Mouse (Mus musculus) induced T-regulatory cell, adult 2 months (primary cell): ENCODE results near the gene Cds2.
"Not testable (repeated sequence)": the region's sequence is repeated elsewhere in the genome, so short reads cannot be mapped to it uniquely, and the experiment has no call there.

Experiments
- DNase-seq: peaks from one replicate; pipeline ENCODE4 v3.0.0-alpha.2; 2012; ENCODE audit warnings: low read depth

Cds2 gene

GRCm38 (mm10) chr2:132262879-132263398, at the start of gene Cds2:
TSS of gene Cds2 (plus strand) at chr2:132263148.
- DNase-seq: peak; percentile 100

GRCm38 (mm10) chr2:132221611-132222073, 41.3 kb upstream of the Cds2 start:
- DNase-seq: no peak

- no peak for DNase-seq
Measured at GRCm38 (mm10) chr2:132224359-132224758, 38.6 kb upstream of the Cds2 start.

- no peak for DNase-seq
Measured at GRCm38 (mm10) chr2:132232413-132232945, 30.5 kb upstream of the Cds2 start.

DNA sequence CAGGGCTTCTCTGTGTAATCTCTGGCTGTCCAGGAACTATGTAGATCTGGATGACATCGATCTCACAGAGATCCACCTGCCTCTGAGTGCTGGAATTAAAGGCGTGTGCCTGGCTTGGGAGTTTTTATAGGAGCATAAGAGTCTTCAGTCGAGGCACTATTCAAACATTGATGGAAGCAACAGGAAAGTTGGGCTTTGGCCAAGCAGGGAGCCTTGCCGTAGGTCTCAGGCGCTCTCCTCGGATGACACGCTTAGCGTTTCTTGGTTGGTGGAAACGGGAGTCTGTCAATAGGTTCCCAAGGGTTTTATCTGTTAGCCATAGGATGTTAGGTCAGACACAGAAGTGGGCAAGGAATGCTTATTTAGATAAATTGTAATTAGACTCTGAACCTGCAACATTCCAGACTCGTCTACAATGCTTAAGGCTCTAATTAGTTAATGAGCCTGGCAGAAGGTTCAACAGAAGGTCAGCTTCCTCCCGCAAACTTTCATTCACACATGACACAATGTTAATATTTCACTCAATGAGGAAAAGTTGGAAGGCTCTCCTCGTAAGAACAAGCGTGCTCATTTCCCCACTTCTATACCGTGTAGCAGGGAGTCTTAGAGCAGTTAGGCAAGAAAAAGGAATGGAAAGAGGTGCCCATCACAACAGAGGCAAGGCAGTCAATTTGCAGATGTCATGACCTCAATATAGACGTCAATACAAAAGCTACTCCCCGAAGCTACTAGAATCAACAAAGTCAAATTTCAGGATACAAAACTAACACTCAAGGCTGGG, 28.8 kb upstream of the Cds2 start:
- DNase-seq: no peak

- no peak for DNase-seq
Measured at GRCm38 (mm10) chr2:132235291-132235690, 27.7 kb upstream of the Cds2 start.

- no peak for DNase-seq
Measured at GRCm38 (mm10) chr2:132235975-132236374, 27.0 kb upstream of the Cds2 start.

DNA sequence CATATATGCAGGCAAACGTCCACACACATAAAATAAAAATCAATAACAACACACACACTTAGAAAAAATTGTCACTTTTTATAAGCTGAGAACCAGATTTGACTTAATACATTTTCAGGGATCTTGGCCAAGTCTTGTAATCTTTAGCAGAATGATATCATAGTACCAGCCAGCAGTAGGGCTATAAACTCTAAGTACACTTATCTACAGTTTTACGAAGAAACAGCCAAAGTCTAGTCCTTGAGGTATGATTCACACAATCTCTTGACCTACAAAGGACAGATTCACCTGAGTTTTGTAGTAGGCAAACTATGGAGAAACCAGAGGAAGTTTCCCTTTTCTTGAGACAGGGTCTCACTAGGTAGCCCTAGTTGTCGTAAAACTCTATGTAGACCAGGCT, 23.5 kb upstream of the Cds2 start:
- DNase-seq: not testable (repeated sequence)

DNA sequence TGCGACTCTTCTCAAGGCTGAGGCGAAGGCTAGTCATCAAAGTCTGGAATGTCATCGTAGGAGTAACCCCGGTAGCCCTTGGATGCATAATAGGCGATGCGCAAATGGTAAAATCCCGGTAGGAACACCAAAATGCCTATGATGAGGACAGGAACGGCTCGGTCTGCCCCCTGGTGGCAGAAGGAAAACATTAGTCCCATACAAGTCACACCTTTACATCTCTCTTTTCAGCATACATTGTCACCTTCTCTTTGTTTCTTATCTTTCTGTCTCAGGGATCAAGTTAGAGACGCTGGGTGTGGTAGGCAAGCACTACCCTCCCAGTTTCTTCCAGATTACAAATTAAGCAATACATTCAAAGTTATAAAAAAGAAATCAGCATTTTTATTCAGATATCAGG, 22.5 kb upstream of the Cds2 start:
- peak; percentile 66 for DNase-seq

DNA sequence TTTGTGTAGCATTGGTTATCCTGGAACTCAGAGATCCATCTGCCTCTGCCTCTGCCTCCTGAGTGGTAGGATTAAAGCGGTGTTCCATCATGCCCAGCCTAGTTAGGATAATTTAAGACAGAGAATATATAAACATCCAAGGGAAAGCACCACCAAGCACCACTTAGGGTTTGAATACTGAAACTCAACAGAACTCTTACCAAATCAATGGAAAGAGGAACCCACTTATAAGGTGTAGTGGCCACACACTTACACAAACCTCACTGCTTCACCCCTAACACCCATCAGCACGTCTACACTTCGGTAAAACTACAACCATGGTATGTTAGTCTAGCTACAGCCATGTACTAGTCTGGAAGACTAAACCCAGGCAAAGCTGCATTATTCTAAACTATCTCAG, 19.6 kb upstream of the Cds2 start:
- no peak for DNase-seq

- peak; percentile 94 for DNase-seq
Measured at GRCm38 (mm10) chr2:132247539-132248313, 15.2 kb upstream of the Cds2 start, which contains the start of gene Tmem230. TSS of gene Tmem230 (minus strand) at chr2:132247807.

GRCm38 (mm10) chr2:132251911-132252310, 11.0 kb upstream of the Cds2 start:
- DNase-seq: no peak

- peak; percentile 99 for DNase-seq
Measured at GRCm38 (mm10) chr2:132252542-132253528, 10.1 kb upstream of the Cds2 start, which contains the start of gene Pcna. TSS of gene Pcna (minus strand) at chr2:132253314.

DNA sequence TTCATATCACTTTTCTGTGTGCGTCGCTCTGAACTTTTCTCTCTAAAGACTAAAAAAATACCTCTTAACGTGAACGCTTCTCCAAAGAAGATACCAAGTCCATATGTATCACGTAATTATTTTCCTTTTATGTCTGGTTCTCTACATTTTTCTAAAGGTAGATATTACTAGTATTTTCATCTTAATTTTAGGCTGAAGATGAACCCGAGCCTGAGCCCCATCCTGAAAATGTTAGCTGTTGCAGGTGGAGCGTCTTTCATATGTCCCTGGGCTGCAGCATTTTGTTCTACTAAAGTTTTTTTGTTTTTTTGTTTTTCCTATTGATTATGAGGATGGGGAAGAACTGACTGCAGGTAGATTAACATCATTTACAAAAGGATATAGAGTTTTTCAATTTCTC, 9.3 kb upstream of the Cds2 start:
- no peak for DNase-seq

- no peak for DNase-seq
Measured at GRCm38 (mm10) chr2:132257350-132258068, 5.4 kb upstream of the Cds2 start.

DNA sequence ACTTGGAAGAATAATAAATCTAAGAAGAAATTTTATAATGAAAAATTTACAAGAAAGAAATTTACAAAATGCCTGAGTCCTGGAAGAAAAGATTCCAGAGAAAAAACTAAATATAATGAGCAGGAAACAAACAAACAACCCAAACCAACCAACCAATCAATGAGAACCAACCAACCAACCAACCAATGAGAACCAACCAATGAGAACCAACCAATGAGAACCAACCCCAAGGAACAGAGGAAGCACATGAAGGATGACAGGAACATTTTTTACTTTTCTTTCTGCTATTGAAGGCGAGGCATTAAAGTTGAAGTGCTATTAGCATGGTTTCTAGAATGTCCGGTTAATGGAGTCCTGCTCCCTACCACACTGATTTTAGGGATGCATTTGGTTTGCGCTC, 2.3 kb upstream of the Cds2 start:
- DNase-seq: no peak

DNA sequence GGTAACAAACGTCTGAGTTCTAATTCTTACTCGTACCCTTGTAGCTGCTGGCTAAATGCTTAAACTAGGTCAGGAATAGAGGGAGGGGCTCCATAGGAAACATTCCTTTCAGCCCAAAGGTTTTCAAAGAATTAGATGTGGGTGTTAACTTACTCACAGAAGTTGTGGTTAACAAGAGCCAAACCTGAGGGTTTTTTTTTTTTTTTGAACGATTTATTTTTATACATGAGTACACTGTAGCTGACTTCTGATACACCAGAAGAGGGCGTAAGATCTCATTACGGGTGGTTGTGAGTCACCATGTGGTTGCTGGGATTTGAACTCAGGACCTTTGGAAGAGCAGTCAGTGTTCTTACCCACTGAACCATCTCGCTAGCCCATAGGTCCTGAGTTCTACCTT, 773 bp upstream of the Cds2 start:
- no peak for DNase-seq

GRCm38 (mm10) chr2:132263421-132264265, 695 bp downstream of the Cds2 start:
- peak; percentile 87 for DNase-seq

DNA sequence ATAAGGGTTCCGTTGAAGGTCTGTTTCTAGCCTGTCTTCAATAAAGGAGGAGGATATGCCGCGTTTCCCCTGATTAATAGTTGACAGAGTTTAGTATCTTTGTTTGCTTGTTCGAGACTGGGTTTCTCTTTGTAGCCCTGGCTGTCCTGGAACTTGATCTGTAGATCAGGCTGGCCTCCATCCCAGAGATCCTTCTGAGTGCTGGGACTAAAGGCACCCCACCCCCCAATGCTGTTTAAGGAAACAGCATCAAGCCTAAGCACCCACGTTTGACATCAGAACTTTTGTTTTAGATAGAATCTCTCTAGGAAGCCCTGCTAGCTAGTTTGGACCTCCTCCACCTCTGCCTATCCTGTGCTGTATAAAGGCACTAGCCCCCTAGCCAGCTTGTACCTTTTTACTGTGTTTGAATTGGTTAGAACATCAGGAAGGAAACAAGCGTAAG, 1.3 kb downstream of the Cds2 start:
- no peak for DNase-seq

- peak; percentile 37 for DNase-seq
Measured at GRCm38 (mm10) chr2:132265196-132265595, 2.2 kb downstream of the Cds2 start.
